Mouse (Mus musculus) embryo, embryonic 11.5 days (tissue): ENCODE measurements around the gene Ntm.

Source experiments
- DNase-seq: peaks from one replicate; pipeline ENCODE4 v3.0.0-alpha.2; 2012; ENCODE audit warnings: low read depth, low spot score

Ntm gene

GRCm38 (mm10) chr9:29887924-29888323 is 75.0 kb downstream of the Ntm start:
- no peak for DNase-seq

- no peak for DNase-seq
Observed at GRCm38 (mm10) chr9:29884062-29884461, 78.9 kb downstream of the Ntm start.

DNA sequence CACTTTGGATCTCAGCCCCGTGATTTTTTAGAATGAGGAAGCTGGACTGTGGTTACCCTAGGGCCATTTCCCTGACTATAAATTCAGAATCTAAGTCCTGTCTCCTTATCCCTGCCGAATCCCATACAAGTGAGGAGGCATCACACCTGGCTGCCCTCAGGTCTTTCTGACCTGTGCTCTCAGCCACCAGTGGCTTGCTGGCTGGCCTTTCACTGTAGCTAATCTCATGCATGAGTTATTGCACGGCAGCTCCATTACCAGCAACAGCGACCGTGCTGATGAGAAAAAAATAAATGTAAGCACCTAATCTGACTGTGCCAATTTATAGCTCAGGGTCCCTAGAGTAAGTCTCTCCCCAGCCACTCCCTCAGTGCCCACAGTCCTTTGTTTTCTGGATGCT is 81.3 kb downstream of the Ntm start:
- no peak for DNase-seq

DNA sequence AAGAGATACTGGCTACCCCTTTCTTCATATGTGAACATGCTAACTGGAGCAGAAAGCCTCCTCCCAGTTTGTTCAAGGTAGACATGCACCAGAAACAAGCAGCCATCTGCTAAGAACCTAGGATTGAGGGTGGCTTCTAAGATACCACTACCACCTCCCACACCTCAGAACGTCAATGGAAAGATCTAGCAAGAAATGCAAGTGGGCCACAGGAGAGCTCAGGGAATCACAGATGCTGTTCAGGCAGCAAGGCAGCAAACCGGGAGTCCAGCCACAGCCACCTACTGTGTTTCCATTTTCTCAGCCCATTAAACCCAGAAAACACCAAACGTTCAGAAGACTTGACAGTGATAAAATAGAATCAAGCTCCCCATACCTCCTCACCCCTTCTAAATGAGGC is 85.4 kb downstream of the Ntm start:
- no peak for DNase-seq

DNA sequence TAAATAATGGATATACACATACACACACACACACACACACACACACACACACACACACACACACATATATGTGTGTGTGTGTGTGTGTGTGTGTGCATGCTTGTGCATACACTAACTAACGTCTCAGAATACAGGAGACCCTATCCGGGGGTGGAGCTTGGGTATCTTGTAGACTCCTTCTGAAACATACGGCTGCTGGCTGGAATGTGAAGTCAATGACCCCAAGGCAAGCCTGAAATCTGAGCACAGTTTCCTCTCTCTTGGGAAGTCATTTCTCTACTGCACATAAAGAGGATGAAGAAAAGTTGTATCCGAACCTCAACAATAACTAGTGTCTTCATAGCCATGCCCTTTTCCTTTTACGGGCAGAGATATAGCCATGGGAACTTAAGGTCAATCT is 95.2 kb downstream of the Ntm start:
- DNase-seq, result no peak

- no peak for DNase-seq
Observed at GRCm38 (mm10) chr9:29866824-29867223, 96.1 kb downstream of the Ntm start.

GRCm38 (mm10) chr9:29866101-29866500 is 96.8 kb downstream of the Ntm start:
- no peak for DNase-seq

DNA sequence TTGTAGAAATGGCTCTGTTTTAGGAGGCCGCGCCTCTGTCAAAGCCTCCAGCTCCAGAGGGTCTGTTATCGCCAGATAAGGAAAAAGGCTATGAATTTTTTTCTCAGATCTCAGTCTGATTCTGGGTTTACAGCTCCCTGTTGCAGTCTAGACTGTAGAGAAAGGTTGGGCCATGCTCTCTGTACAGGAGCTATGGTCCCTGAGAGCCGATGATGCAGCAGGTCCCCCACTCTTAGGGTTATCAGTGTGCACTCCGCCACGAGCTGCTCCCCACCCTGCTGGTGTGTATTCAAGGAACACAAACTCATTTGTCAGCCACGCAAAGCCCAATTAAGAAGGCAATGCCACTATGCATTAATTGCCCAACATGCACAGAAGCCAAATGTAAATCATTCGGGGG is 97.4 kb downstream of the Ntm start:
- DNase-seq, result no peak

- no peak for DNase-seq
Observed at GRCm38 (mm10) chr9:29864886-29865285, 98.1 kb downstream of the Ntm start.

DNA sequence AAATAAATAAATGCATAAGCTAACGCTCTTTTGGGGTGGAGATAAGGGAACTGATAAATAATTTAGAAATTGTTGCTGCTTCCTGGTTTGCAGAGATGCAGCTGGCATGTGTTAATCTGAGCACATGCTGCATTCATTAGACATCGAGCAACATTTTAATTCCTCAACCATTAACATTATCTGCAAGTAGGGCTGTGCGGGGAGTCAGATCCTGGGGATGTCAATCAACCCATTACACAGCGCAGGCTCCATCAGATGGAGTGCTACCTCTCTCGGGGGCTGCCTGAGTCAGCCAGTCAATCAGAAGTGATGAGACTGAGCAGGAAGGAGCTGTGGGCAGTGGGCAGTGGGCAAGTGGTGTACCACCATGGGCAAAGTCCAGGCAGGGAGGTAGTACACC is 100.5 kb downstream of the Ntm start:
- no peak for DNase-seq

DNA sequence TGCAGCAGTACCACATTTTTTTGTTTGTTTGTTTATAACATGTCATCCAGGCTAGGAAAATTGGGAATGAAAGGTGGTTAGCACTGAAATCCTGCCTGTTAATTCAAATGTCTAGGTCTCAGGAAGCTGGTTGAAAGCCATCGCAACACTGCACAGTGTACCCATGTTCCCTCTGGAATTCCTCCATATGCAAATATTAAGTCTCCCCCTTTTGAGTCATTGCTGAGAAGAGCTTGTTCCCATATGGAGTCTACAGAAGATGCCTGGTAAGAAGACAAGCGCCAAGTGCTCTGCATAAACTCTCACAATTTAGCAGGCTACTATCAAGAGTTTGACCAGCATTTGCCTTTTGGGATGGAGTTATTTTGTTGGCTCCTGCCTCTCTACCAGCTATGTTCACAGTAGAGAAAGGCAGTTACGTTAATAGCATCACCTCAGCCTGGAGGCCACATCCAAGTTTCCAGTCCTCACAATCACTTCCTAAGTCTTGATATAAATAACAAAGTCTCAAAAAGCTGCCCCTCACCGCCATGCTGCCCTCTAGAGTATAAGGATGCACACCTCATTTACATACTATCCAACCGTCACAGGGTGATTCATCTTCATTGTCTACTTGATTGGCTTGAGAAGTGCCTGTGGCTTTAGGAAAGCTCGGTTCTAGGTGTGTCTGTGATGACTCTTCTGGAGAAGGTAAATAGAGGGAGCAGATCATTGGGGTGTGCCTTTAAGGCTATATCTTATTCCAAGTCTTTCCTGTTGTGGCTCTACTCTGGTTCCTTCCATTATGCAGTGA is 103.5 kb downstream of the Ntm start:
- DNase-seq, result no peak

GRCm38 (mm10) chr9:29848735-29849455 is 114.0 kb downstream of the Ntm start:
- DNase-seq, result no peak

DNA sequence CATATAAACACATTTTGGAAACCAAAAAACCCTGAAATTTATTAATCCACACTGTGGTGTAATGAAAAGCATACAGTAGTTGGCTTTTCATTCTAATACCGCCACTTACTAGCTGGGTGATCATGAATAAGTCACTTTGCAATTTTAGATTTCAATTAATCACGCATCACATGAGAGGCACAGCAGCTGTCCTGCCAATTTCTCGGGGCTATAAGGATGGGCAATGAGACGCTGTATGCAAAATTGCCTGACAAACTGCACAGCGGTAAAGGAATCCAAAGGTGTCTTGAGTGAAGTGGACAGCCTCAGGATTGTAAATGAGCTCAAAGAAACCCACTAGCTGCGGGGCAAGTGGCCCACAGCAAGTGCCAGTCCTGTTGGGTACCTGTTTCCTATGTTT is 125.6 kb downstream of the Ntm start:
- no peak for DNase-seq

DNA sequence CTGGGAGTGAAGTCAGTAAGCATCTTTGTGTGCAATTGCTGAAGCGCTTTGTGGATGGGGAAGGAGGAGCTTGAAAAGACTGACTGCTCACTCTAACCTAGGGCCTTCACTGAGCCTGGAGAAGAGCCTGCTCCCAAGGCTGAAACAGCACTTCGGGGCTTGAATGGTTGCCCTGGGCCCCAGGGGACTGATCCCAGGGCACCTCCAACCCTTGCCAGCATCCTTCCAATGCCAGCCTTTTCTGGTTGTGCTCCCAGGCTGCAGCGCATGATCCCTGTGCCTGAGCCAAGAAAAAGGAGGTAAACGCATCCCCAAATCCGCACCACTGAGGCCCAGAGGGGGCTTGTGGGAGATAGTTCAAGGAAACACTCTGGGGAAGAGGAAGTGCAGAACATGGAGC is 128.0 kb downstream of the Ntm start:
- no peak for DNase-seq

DNA sequence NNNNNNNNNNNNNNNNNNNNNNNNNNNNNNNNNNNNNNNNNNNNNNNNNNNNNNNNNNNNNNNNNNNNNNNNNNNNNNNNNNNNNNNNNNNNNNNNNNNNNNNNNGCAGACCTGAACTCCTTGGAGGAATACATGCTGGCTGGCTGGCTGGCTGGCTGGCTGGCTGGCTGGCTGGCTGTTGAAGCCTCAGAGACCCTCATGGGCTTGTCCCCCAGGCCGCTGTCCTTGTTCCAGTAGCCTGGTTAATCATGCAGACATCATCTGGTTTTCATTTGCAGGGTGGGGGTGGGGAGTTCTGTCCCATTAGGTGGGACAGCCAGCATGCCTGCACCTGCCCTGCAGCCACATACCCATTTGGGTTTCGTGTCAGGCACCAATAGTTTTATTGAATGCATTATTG is 129.2 kb downstream of the Ntm start:
- no peak for DNase-seq

DNA sequence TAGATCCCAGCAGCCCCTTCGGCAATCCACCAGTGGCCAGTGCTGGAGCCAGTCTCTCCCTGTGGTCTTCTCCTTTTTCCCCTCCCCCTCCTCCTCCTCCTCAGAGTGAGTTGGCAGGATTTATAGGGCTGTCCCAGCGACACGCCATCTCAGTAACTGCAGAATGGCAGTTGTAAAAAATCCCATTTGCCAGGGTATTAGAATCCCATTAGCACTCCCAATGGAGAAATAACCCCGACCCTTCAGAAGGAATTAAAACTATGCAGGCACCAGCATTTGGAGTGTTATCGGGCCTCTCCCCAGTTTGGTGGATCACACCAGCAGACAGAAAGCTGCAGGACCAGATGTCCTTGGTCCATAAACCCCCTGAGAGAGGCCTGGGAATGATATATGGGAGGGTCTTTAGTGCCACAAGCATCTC is 135.7 kb downstream of the Ntm start:
- peak; percentile 34 for DNase-seq

DNA sequence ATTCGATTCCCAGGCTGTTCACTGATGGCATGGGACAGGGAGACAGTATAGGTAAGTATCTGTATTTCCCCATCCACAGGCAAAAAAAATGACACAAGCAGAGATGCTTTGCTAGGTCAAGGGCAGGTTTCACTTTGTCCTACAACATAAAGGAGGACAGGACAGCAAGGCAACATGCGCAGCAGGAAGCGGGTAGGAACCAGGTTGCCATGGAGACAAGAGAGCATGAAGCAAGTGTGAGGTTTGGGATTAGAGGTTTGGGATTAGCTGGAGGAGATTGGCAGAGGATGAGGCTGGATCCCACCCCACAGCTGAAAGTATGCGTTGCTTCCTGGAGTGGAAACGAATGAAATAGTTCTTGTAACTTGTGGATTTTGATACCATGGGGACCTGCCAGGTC is 137.7 kb downstream of the Ntm start:
- DNase-seq, result no peak

GRCm38 (mm10) chr9:29823716-29824115 is 139.2 kb downstream of the Ntm start:
- DNase-seq, result no peak

- DNase-seq, result no peak
Observed at GRCm38 (mm10) chr9:29812685-29813084, 150.3 kb downstream of the Ntm start.

DNA sequence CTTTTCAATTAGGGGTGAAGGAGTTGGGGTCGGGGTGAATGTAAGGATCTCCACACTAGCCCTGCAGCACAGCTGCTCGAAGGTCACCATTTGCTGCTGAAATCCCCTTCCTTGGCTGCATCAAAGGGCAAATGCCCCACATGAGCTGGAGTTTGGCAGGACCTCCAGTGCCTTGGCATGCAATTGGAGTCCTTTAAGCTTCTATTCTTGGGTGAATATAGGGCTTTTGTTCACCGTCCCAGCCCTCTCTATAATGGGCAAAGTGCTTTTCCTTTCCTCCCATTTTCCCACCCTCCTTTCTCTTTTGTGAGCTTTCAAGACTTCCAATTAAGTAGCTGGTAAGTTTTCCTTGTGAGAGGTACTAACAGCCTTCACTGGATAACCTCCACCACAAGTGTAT is 156.2 kb downstream of the Ntm start:
- no peak for DNase-seq

GRCm38 (mm10) chr9:29804483-29804882 is 158.5 kb downstream of the Ntm start:
- DNase-seq, result no peak

GRCm38 (mm10) chr9:29803738-29804285 is 159.1 kb downstream of the Ntm start:
- DNase-seq, result peak; percentile 19
